Mouse (Mus musculus) small intestine, adult 2 months (tissue): ENCODE data around the gene Hopx.

Experiments
- CTCF ChIP-seq: fragments of 200-500 bp; IDR thresholded peaks from 2 replicates; pipeline ENCODE4 v1.5.1; 2012; ENCODE audit warnings: low read depth, mild to moderate bottlenecking, control low read depth, inconsistent platforms, low read length, moderate library complexity, mixed read lengths; ENCODE audit not compliant: insufficient replicate concordance, insufficient read length; ENCODE audit errors: extremely low read depth
- POLR2A ChIP-seq: fragments of 200-500 bp; IDR thresholded peaks from 2 replicates; pipeline ENCODE4 v1.6.1; 2012; ENCODE audit warnings: low read depth, mild to moderate bottlenecking, control low read depth, inconsistent platforms, low read length, moderate library complexity

DNA sequence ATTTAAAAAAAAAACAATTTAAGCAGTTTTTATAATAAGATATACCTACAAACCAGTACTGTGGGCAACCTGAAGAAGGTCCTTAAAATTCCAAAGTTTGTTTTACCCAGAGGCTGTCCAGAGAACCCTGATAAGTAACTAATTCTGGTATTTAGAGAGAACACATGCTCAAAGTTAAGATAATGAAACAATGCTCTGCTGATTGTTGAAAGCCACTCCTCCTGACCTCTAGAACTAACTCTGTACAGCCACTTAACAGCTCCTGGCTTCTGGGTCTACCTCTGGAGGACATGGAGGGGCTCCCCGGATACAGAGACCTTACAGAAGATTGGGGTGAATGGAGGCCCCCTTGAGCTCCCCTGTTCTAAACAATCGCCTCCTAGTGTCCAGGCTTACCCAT lies 15.0 kb upstream of the Hopx start:
- TF ChIP-seq CTCF, result no peak
- no peak for TF ChIP-seq POLR2A
